Mouse (Mus musculus) lung, adult 18-20 months (tissue): Measurements from ENCODE around the gene AI837181.
A peak's percentile ranks its signal among the peaks of the same experiment; 100 is the strongest.
"Not testable (repeated sequence)": the region's sequence is repeated elsewhere in the genome, so short reads cannot be mapped to it uniquely, and the experiment has no call there.

ENCODE experiments used
- DNase-seq, 2 experiments: peaks; one replicate each; pipeline ENCODE4 v3.0.0; 2022; ENCODE audit warnings: mixed read lengths in 2 of 2

Gene AI837181

DNA sequence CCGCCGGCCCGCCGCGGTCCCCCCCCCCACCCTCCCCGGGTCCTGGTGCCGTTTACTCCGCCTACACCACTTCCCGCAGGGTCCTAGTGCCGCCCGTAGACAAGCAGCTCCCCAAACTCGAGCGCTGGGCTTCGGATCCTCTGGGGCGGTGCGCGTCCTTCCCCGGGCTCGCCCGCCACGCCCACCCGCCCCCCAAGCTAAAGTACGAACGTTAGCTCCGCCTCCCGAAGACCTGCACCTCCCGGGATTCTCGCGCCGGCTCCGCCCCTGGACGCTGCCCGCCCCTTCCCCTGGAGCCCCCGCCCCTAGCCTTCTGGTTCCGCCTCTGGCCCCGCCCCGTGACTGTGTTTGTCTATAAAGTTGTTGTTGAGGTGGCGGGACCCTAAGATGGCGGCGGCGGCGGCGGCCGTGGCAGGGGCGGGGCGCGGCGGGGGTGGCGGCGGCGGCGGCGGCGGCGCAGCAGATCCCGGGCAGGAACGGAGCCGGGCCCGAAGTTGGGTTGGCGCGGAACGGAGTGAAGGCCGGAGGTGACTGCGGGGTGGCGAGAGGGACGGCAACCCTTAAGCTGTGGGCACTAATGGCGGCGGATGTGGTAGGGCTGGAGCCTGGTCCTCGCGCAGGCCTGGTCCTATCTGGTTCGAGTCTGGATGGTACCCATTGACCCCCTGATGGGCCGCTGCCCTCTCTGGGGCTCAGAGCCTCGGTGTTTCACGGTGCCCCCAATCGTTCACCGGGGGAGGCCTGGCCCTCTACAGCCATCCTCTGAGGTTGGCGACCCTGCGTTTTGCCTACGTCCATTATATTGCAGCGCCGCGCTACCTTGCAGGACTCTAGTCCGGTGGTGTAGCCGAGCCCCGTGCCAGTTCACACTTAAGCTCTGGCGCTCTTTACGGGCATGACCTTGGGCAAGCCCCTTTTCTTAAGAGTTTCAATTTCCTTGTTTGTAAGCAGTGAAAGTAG is at the start of gene AI837181, which contains the start of gene Drap1:
AI837181 (plus strand) TSS at position 363 of the 960 bp plus-strand sequence.
Drap1 (minus strand) TSS at position 198 of the 960 bp plus-strand sequence.
- DNase-seq, result peak; percentile 91 to 93

DNA sequence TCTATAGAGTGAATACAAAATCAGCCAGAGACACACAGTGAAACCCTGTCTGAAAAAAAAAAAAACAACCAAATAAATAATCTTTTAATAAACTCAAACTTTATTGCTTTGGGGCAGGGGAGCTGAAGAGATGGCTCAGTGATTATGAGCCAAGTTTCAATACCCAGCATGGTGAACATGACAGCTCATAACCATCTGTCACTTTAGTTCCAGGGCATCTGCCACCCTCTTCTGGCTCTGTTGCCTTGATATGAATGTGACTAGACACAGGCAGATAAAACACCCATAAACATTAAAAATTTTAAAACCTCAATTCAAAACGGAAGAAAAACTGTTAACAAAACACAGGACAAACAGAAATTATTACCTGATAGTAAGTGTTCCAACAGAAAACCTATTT is 47.5 kb upstream of the AI837181 start:
- DNase-seq, result no peak

DNA sequence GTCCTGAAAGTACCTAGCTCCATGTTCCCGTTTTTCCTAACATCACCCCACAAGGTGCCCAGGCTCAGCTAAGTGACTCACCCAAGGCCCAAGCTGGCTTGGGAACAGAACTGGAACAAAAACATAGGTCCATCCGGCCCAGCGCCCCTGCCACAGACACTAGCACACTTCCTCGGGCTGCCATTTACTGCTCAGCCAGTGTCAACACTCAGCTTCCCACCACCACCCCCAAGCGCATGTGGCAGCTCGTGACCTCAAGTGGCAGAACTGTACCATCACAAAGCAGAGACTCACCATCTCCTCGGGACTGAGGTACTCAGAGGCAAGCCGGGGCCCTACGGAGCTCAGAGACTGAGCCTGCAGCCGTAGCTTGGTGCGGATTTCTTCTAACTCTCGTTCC is 41.6 kb upstream of the AI837181 start:
- no peak for DNase-seq

DNA sequence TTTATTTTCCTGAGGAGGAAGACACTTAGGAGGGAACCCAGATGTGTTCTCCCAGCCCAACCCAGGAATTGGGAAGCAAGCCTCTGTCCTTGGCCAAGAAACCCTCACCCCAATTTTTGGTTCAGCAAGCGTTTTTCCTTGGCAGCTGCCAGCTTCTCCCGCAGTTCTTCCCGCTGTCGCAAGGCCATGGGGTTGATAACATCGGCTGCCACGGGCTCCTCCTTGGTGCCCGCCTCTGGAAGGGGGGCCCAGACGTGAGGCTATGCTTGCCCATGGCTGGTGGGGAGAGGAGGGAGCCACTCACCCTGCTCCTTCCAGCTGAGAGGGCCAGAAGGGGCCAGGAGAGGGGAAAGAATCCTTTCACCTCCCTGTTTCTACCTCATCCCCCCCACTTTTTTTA is 40.2 kb upstream of the AI837181 start:
- DNase-seq, result no peak

DNA sequence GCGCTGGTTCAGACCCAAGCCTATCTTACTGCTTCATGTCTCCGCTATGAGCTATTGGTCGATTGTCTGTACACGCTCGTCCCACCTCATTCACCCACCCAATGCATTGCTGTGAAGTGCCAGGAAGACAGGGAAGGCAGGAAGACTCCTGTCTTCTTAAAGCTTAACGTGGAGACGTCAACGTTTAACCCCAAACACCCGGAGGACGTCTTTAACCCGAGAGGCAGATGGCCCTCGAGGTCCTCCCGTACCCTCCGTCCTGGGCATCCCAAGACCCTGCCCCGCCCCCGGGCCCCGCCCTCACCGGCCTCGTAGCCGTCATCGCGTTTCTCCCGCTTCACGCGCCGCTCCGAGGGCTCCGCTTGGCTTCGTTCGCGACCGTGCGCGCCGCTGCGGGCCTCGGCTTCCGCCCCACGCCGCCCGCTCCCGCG is 36.9 kb upstream of the AI837181 start:
- DNase-seq, result no peak

DNA sequence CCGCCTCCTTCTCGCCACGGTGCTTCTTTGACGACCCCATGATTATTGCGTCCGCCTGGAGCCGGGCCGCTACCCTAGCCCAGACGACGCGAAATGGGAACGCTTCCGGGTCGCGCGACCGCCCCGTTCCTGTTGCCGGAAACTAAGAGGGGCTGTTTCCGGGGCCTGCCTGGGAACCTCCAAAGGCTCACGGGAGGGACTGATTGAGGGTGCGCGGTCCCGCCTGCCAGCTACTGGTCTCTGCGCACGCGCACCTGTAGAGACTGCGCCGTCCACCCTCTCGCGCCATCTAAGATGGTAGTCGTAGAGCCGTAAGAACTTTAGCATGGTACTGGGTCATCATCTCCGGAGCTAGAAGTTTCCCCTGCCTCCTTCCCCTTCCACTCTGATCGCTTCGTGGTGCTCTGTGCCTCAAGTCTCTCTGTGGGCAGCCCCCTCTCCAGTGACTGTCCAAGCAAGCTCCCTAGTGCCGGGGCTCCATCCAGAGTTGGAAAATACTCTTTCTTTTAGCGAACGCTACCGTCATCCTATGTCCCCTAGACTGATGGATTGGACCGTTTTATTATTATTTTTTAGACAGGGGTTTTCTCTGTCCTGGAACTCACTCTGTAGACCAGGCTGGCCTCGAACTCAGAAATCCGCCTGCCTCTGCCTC is 36.2 kb upstream of the AI837181 start, which contains the start of gene Sart1:
Sart1 (minus strand) TSS at position 116 of the 655 bp plus-strand sequence.
- peak; percentile 96 to 97 for DNase-seq

DNA sequence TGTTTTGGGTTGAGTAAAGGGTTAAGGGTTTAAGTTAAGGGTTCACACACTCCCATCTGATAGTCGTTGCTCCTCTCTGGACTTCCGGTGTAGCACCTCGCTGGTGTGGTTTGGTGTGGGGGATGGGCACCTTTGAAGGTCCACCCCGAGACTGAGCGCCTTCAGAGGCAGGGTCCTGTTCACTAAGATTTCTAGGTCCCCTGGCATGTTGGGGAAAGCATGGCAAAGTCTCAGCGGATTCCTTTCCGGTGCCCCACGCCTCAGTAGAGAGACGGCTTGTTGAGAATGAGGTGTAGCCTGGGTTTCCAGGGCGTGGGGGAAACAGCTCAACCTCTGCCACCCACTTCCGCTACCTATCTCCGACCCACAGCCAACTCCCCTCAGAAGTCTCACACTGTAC is 35.3 kb upstream of the AI837181 start:
- DNase-seq, result peak; percentile 41 to 42

DNA sequence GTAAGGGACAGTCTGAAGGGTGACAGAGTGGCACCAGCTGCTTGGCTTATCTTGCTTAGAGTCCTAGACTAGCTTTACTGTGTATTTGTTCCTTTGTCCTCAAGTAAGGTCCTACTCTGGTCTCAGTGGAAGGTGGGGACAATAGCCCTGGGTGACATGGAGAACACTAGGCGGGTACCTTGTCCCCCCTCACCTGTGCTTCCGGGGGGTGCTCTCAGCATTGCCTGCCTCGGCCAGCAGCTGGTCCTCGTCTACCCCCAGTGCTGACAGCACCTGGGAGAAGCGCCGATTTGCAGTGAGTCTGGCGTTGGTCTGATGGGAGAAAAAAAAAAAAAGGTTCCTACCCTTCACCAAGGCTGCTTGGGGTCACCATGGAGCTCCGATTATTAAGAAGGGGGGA is 34.5 kb upstream of the AI837181 start:
- DNase-seq, result no peak

DNA sequence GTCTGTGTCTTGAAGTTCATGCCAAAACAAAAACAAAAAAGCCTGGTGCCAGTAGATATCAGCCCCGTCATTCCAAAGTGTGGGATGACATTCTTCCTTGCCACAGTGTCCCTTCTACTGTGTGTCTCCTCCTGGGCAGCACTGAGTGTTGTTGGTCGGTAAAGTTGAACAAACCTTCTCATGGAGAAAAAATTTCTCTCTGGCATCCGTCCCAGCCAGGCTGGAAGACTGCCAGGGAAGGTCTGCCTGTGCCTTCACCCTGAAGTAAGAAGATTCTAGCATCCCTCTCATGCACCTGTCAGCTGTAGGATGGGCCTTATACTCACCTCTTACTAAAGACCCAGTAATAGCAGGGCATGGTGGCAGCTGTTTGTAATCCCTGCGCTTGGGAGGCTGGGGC is 32.1 kb upstream of the AI837181 start:
- peak; percentile 45 to 52 for DNase-seq

DNA sequence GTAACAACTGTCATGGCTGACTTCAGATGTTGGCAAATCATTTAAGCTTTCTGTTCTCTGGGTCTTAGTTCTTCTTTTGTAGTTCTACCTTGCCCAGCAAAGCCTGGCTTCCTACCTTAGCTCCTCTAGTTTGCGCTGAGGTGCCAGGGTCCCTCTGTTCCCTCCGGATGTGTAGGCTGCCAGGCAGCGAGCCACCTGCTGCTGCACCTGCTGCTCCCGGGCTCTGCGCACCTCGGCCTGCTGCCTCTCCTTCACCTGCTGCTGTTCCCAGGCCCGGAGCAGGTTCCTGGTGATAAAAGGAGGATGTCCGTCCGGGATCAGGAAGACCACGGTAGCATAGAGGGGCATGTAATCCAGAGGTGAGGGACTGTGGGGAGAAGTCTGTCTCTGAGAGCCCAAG is 30.8 kb upstream of the AI837181 start:
- DNase-seq, result no peak

DNA sequence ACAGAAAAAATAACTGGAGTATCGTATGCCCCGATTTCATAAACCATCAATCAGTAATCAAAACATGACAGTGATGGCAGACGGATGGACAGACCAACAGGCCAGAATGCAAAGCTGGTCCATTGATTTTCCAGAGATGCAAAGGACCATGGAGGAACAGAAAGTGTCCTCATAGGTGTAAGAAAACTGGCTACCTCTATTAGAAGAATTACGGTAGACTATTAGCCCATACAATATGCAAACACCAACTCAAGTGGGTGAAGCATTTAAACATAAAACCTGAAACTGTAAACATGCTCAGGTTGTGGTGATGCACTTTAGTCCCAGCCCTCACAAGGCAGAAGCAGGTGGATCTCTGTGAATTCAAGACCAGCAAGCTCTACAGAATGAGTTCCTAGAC is 29.6 kb upstream of the AI837181 start:
- DNase-seq, result no peak

DNA sequence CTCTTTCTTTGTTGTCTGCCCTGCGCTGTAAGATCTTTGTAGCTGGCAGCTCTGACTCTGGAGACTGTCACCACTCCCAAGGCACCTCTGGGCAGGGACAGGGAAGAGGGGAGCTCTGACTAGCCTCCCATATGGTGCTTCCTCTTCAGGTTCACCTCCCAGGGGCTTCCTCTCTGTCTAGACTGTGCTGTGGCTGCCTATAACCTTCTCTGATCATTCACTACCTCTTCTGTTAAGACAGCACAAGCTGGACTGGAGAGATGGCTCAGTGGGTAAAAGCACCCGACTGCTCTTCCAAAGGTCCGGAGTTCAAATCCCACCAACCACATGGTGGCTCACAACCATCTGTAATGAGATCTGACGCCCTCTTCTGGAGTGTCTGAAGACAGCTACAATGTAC is 23.9 kb upstream of the AI837181 start:
- not testable (repeated sequence) for DNase-seq

DNA sequence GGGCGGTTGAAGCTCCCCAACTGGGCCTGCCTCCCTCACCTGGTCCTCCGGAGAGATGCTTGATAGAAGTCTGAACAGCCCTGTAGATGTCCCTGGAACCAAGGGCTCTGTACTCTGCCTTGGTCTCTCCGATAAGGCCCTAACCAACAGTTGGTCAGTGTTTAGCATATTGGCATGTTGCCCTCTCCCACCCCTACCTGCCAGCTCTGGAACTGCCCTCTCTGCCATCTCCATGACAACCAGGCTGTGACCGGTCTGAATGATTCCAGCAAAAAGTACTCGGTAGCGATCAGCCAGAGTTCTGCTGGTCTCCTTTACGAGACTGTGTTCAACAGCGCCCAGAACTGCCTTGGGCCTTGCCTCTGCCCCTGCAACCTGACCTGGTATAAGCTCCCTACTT is 22.7 kb upstream of the AI837181 start, which contains the start of gene Tsga10ip:
Tsga10ip (minus strand) TSS at position 234 of the 400 bp plus-strand sequence.
- DNase-seq, result no peak

DNA sequence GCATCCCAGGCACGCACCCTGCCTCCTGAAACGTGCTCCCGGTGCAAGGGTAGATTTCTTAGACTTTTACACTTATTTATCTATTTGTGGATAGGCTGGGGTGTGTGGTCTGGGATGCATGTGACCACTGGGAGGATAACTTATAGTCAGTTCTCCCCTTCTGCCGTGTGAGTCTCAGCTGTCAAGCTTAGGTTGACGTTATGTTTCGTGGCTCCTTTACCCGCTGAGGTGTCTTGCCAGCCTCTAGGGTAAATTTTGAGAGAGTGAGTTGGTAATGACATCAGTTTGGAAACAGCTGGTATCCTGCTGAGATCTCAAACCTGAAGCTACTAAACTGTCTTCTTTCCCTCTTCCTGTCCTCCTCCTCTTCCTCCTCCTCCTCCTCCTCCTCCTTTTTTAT is 19.0 kb upstream of the AI837181 start:
- no peak for DNase-seq

DNA sequence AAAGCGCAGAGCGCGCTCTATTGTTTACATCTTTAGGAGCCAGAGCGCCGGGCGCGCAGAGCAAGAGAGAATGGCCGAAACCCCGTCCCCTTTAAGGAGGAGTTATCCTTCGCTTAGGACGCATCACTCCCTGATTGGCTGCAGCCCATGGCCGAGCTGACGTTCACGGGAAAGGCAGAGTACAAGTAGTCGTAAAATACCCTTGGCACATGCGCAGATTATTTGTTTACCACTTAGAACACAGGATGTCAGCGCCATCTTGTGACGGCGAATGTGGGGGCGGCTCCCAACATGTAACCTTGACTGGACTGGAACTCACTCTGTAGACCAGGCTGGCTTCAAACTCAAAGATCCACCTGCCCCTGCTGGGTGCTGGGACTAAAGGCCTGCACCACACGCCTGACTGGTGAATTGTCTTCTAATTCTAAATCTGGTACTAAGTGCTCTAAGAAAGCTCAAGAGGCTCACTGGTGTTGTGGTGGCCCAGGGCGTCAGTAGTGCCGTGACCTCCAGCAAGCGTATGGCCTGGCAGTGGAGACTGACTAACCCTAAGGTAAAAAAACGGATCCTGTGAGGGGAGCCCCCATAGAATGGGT is 18.3 kb upstream of the AI837181 start:
- peak; percentile 60 to 62 for DNase-seq

DNA sequence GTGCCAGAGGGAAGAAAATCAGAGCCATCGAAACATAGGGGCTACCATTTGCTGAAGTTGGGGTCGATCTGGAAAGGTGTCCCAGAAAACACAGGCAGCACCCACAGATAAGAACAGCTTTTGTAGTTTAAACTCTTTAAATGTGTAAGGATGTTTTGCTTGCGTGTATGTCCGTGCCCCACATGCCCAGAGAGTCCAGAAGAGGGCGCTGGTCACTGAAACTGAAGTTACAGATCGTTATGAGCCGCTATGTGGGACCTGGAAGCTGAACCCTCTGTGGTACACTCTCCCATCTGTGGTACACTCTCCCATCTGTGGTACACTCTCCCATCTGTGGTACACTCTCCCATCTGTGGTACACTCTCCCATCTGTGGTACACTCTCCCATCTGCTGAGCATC is 17.8 kb upstream of the AI837181 start:
- peak; percentile 64 to 75 for DNase-seq

DNA sequence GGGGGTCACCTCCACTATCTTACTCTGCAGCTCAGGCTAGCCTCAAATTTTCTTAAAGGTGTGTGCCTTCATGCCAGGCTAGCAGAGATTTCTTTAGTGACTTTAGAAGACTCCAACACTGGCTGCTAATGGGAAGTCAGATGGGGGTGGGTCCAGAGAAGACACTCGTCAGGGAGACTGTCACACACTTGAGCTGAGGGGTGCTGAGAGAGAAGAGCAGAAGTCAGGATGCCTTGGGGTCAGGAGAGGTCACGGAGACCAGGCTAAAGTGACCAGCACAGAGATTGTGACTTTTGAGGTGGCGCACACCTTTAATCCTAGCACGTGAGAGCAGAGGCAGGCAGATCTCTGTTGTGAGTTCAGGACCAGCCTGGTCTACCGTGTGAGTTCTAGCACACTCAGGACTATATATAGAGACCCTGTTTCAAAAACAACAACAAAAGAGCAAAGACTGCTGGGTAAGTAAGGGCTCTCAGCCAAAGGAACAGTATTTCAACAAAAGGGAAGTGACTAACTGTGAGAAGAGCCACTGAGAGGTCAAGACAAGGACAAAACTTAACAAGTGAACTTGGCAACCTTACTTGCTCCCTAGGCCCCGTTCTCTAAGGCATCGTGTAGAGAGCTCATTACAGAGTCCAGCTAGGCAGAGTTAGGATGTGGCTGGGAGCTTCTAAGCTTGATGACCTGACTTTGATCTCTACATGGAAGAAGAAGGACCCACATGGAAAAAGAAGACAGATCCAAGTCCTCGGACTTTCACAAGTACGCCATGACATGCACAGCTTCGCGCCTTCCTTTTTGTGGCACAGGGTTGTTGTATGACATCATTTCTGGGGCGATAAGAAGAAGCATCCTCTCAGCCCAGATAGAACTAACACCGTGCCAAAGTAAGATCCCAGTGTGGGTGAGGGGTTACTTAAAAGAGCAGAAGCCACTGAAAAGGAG is 16.6 kb upstream of the AI837181 start:
- DNase-seq, result peak in 1 of 2 experiments; percentile 39

DNA sequence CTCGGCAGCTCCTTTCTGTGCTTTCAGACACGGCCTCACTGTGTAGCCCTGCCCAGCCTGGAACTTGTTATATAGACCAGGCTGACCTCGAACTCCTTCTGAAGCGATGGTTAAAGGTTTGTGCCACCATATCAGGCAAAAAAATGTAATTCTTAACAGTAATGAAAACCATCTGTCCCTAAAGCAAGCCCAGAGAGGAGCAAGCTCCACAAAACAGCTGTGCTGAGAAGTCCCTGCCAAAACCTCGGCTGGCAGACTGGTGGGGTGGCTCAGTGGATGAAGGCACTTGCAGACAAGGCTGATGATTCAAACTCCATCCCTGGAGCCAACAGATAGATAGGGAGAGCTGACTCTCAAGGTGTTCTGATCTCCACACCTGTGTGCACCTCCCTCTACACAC is 15.9 kb upstream of the AI837181 start:
- DNase-seq, result peak in 1 of 2 experiments; percentile 54

DNA sequence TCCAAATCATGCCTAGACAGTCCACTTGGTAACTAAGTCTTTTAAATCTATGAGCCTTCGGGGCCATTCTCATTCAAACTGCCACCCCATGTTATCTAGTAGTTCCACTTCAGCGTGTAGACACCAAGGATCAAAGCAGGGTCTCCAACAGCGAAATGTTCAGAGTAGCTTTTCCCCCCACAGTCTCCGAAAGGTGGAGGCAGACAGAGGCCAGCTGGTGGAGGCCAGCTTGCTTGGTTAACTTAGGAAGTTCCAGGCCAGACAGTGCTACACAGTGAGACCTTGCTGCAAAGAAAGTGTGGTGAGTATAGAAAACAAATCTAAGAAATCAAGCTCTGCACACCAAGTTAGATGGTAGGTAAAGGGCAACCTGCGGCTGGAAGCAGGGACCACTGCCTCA is 14.3 kb upstream of the AI837181 start:
- DNase-seq, result no peak

DNA sequence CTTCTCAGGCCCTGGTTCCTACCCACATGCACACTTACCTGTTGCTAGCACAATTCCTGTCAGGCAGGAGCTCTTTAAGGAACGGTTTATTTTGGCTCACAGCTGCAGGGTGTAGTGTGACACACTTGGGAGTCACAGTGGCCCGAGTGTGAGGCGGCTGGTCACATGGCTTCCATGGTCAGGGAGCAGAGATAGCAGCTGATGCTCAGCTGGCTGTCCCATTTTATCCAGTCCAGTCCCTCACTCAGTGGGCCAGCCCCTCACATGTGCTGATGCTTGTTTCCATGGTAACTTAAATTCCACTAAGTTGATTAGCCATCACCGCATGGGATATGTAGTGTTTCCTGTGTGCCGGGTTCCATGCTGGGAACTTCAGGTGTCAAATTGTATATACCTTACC is 13.0 kb upstream of the AI837181 start:
- no peak for DNase-seq

DNA sequence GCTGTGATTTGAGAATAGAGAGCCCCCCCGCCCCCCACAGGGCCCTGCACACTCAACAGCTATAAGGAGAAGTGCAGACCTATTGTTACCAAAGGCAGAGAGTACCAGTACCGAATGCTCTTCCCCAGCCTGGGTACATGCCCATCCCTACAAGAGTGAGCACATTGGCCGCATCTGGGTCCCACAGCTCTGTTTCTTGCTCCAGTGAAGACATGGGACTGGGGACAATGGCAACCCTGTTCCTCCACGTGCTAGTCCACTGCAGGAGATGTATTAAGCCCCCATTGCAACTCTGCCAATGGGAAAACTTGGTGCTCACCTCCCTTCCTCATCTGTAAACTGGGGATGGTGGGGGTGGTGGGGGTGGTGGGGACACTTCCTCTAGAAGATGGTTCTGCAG is 11.1 kb upstream of the AI837181 start:
- no peak for DNase-seq

DNA sequence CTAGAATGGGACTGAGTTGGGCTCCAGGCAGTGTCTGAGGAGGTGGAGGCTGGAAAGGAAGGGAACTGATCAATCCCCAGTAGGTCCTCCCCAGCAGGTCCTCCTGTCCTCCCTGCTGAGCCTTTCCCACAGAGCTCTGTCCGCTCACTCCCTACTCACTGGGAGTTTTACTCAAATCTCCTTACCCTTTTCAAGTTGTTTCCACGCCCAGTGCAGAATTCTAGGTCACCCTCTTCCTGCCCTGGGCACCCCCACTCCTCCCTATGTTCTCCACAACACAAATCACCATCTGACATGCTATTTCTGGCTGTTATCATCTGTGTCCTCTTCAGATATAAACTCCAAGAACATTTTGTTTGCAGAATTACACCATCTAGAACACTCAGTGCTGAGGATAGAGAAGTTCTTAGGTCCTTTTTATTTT is 10.4 kb upstream of the AI837181 start:
- peak; percentile 58 to 63 for DNase-seq
